Mouse (Mus musculus): ENCODE measurements around the gene Pax9.

Gene Pax9

GRCm38 (mm10) chr12:56697785-56698184, 6.2 kb downstream of the Pax9 start:
- no peak for DNase-seq

DNA sequence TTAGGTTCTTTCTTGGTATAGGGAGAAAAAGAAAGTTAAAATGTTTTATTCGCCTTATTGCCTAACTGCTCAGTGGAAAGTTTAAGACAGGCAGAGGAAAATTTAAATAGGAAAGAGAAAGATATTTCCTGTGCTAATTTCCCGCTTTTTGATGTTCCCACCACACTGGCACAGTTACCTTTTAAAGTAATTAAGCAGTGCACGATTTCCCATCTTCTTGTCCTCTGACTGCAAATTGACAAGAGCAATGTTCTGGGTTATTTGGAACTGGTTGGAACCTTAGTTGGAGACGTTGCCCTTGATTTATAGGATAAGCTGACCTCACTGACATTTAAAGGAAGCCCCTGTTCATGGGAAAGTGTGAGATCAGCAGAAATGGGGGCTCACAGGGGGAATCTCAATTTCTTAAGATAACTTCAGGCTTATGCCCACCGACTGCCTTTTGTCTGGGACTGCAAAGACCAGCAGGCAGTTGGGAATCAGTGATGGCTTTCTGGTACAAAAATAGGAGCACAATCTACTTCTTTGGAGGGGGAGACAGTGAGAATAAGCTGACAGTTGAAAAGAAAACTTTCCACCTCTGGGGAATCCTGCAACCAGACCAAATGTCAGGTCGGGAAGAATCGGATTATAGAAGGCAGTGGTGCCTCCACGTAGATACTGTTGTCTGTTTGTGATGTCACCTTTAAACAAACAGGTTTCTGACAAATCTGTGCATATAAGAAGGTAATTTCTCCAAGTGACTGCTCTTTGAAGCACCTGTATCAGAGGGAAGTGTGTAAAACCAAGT, 6.8 kb downstream of the Pax9 start:
- DNase-seq, result no peak

DNA sequence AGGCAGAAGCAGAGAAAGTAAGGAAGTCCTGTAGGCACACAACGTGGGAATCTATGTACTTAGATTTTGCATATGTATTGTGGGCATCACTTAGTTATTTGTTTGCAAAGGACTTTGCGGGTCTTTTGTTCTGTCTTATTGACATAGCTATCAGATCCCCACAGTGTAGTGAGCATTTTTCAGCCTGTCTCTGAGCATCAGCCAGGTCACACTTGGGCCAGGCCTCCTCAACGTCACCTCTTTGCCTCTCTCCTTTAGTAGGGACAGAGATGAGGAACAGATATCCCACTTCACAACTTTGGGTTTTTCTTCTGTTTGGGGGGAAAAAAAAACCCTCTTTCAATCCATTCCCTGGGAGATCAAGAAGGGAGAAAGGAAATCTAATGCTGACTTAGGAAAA, 7.8 kb downstream of the Pax9 start:
- DNase-seq, result no peak

DNA sequence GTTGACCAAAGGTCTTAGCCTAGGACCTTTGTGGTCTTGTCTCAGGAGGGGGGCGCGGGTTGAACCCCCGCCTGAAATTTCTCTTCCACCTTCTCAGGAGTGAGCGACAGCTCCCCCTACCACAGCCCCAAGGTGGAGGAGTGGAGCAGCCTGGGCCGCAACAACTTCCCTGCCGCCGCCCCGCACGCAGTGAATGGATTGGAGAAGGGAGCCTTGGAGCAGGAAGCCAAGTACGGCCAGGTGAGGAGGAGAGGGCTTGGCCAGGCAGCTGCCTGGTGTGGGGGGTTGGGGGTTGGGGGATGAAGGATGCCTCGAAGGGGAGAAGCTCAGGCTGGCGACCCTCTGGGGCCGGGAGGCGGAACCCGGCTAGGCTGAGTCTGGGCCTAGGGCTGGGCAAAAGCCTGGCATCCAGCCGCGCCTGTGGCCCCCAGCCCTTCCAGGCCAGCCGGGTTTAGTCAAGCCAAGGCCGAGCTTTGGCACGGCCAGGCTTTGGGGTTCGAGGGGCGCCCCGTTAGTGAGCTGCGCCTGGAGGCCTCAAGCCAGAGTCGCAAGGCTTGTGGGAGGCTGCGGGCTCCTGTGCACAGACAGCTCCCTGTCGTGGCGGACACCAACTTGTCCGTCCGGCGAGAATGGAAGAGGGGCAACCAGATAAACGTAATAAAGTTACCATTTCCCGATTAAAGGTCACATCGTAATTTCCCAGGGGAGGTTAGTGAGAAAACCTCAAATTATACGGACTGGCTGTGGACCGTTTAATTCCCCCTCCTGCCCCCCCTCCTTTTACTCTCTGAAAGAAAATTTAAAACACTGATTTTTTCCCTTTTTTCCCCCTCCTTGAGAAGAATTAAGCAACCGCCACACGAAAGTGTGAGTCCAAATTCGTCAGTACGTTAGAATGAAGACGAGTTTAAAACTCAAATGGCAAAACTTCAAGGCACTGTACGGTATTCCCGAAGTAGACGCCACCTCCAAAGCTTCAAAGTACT, 8.6 kb downstream of the Pax9 start:
- DNase-seq, result no peak

DNA sequence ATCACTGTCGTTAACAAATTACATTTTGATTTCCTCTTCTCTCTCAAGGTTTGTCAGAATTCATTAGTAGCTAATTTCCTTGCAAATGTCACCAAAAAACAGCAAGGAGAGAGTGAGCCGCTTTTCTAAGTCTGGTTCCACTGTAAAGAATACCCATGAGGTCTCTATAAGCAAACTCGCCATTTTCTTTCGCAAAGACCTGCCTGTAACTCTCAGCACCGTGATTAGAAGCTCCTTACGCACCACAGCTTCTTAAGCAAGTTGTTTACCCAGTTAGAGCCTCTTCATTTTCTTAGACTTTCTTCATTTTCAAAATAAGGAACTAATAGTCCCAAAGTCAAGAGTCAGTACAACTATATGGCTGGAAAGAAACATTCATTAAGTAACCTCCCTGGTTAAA, 9.4 kb downstream of the Pax9 start:
- DNase-seq, result no peak

DNA sequence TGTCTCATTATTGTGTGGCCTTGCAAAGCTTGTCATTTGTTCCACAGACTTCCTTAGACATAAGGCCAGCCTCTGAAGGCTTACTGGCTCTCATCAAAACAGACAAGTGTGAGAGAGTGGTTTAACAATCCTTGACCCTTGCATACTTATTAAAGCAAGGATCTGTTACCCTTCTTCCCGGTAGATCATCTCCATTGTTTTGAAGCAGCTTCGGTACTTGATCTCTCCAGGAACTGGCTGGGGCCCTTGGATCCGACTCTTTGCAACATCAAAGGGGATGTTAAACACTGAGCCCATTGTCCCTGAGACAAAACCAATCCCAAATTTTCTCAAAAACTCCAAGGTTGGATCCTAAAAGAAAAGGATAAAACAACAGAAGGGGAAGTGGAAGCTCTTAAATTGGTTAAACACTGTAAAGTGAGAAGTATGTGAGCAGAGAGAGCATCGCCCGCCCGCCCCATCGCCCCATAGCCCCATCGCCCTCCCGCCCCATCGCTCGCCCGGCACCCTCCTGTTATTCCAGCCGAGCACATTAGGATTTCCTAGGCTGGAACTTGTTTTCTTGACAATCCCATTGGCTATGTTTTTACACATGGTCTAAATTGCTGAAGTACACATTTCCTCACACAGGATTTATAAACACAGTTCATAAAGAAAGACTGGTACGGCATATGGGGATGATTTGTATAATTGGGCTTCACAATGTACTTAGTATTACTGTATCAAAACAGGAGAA, 26.6 kb downstream of the Pax9 start:
- no peak for DNase-seq

DNA sequence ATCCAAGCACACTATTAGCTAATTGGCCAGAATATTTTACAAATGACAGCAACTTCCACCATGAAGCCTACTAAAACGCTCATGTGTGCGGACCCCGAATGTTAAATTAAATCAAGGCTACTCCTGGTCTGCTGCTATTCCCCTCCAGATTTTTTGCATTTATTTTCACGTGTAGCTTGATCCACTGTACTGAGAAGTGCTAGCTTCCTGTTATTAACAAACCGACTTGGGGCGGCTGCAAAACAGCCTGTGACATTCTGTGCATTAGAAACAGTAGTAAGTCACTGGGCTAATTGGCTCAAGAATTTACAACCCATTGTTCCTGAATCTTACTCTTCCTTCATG, 27.1 kb downstream of the Pax9 start:
- no peak for DNase-seq

DNA sequence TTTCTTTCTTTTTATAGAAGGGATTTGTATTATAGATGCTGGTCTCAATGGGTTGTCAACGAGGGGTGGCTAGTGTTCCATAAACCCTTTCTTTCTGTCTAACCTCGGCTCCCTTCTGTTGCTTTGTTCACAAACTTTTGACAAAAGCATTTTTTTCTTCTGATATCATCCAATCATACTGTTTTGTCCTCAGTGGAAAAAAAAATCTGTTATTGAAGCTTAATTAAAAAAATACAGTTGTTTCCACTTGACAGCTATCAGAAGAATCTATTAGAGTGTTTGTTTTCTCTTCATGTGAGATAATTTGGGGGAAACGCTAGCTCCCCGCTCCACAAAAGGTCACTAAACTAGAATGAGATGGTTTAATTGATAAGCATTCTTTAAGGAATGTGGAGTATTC, 36.1 kb downstream of the Pax9 start:
- no peak for DNase-seq

GRCm38 (mm10) chr12:56737104-56737503, 45.5 kb downstream of the Pax9 start:
- no peak for DNase-seq
